Mouse (Mus musculus) MEL (cell line): ENCODE data around the gene 1700013F07Rik. TPM values are rescaled to one million over a fixed set of nuclear protein-coding genes. Genes with fewer than 3 reads are reported as not detected.
A peak's percentile ranks its signal among the peaks of the same experiment; 100 is the strongest.

Experiments
- DNase-seq: peaks from one replicate; pipeline ENCODE4 v3.0.0; 2011; ENCODE audit warnings: low read depth, low spot score
- H3K27ac ChIP-seq: 2 replicates; pipeline ENCODE4 v1.5.1; 2012; ENCODE audit warnings: low read depth, mild to moderate bottlenecking, control low read depth, low read length, moderate library complexity; ENCODE audit not compliant: control insufficient read depth
- H3K27me3 ChIP-seq, 2 experiments: fragments of 150-350 bp in 1 of 2; sonication (generic) in 1 of 2; 2 replicates each; pipeline ENCODE4 v1.6.1; 2012; ENCODE audit warnings: low read length in 2 of 2, mild to moderate bottlenecking in 2 of 2, improper control_type of control experiment in 1 of 2, moderate library complexity in 1 of 2; ENCODE audit not compliant: insufficient read depth in 2 of 2, control insufficient read depth in 1 of 2
- H3K36me3 ChIP-seq, 2 experiments: 2 replicates each; pipeline ENCODE4 v1.6.1; 2012 to 2014; ENCODE audit warnings: low read length in 2 of 2, improper control_type of control experiment in 1 of 2, inconsistent platforms in 1 of 2, mild to moderate bottlenecking in 1 of 2; ENCODE audit not compliant: insufficient read depth in 2 of 2, control insufficient read depth in 1 of 2
- H3K4me1 ChIP-seq, 2 experiments: fragments of 150-350 bp in 1 of 2; sonication (generic) in 1 of 2; 2 replicates each; pipeline ENCODE4 v1.6.1; 2012; ENCODE audit warnings: low read length in 2 of 2, improper control_type of control experiment in 1 of 2, mild to moderate bottlenecking in 1 of 2; ENCODE audit not compliant: insufficient read depth in 2 of 2, control insufficient read depth in 1 of 2
- H3K4me3 ChIP-seq, 2 experiments: fragments of 150-350 bp in 1 of 2; sonication (generic) in 1 of 2; 2 replicates each; pipeline ENCODE4 v1.5.1; 2012; ENCODE audit warnings: low read depth in 2 of 2, low read length in 2 of 2, mild to moderate bottlenecking in 2 of 2, moderate library complexity in 2 of 2, control low read depth in 1 of 2, improper control_type of control experiment in 1 of 2; ENCODE audit not compliant: control insufficient read depth in 1 of 2, insufficient read depth in 1 of 2
- H3K79me2 ChIP-seq: 2 replicates; pipeline ENCODE4 v1.6.1; 2012; ENCODE audit warnings: mild to moderate bottlenecking, low read length, moderate library complexity; ENCODE audit not compliant: control insufficient read depth, poor library complexity, insufficient read depth
- H3K9ac ChIP-seq: 2 replicates; pipeline ENCODE4 v1.6.1; 2012; ENCODE audit warnings: low read depth, mild to moderate bottlenecking, control low read depth, low read length, moderate library complexity; ENCODE audit not compliant: control insufficient read depth, poor library complexity, severe bottlenecking
- H3K9me3 ChIP-seq: fragments of 150-350 bp; sonication (generic); replicated peaks from 2 replicates; pipeline ENCODE4 v1.6.1; 2012; ENCODE audit warnings: mild to moderate bottlenecking, low read length, improper control_type of control experiment, moderate library complexity; ENCODE audit not compliant: insufficient read depth
- BHLHE40 ChIP-seq: IDR thresholded peaks from 2 replicates; pipeline ENCODE4 v1.6.1; 2012; ENCODE audit warnings: low read depth, mild to moderate bottlenecking, inconsistent platforms, low read length, improper control_type of control experiment, borderline replicate concordance
- CHD1 ChIP-seq: IDR thresholded peaks from 2 replicates; pipeline ENCODE4 v1.6.1; 2012; ENCODE audit warnings: low read depth, mild to moderate bottlenecking, inconsistent platforms, low read length, improper control_type of control experiment
- EP300 ChIP-seq, 2 experiments: IDR thresholded peaks; 2 replicates each; pipeline ENCODE4 v1.6.1; 2011; ENCODE audit warnings: improper control_type of control experiment in 2 of 2, low read length in 2 of 2, low read depth in 1 of 2, mild to moderate bottlenecking in 1 of 2
- GABPA ChIP-seq: IDR thresholded peaks from 2 replicates; pipeline ENCODE4 v1.6.1; 2012; ENCODE audit warnings: low read depth, mild to moderate bottlenecking, inconsistent platforms, low read length, improper control_type of control experiment, moderate library complexity
- GATA1 ChIP-seq: IDR thresholded peaks from 2 replicates; pipeline ENCODE4 v1.6.1; 2011; ENCODE audit warnings: low read depth, low read length, improper control_type of control experiment
- JUND ChIP-seq: IDR thresholded peaks from 2 replicates; pipeline ENCODE4 v1.6.1; 2011; ENCODE audit warnings: low read depth, mild to moderate bottlenecking, improper control_type of control experiment, low read length
- MAZ ChIP-seq: IDR thresholded peaks from 2 replicates; pipeline ENCODE4 v1.6.1; 2012; ENCODE audit warnings: low read depth, mild to moderate bottlenecking, inconsistent platforms, low read length, improper control_type of control experiment
- MXI1 ChIP-seq: IDR thresholded peaks from 2 replicates; pipeline ENCODE4 v1.6.1; 2011; ENCODE audit warnings: mild to moderate bottlenecking, low read depth, low read length, improper control_type of control experiment
- NRF1 ChIP-seq: IDR thresholded peaks from 2 replicates; pipeline ENCODE4 v1.6.1; 2014; ENCODE audit warnings: low read depth, mild to moderate bottlenecking, inconsistent platforms, low read length, improper control_type of control experiment, moderate library complexity; ENCODE audit not compliant: poor library complexity, insufficient read depth, severe bottlenecking
- TAL1 ChIP-seq: IDR thresholded peaks from 2 replicates; pipeline ENCODE4 v1.6.1; 2012; ENCODE audit warnings: mild to moderate bottlenecking, inconsistent platforms, low read length, moderate library complexity, mixed read lengths
- TBP ChIP-seq: IDR thresholded peaks from 2 replicates; pipeline ENCODE4 v1.8.0; 2011; ENCODE audit warnings: low read depth, low read length, improper control_type of control experiment
- UBTF ChIP-seq: IDR thresholded peaks from 2 replicates; pipeline ENCODE4 v1.6.1; 2012; ENCODE audit warnings: low read depth, mild to moderate bottlenecking, inconsistent platforms, low read length, improper control_type of control experiment, moderate library complexity, borderline replicate concordance; ENCODE audit not compliant: insufficient read depth
- USF2 ChIP-seq, 2 experiments: IDR thresholded peaks; 2 replicates each; pipeline ENCODE4 v1.6.1; 2011 to 2012; ENCODE audit warnings: improper control_type of control experiment in 2 of 2, low read length in 2 of 2, borderline replicate concordance in 1 of 2, inconsistent platforms in 1 of 2, low read depth in 1 of 2, mild to moderate bottlenecking in 1 of 2; ENCODE audit not compliant: insufficient read depth in 1 of 2
- ZC3H11A ChIP-seq: IDR thresholded peaks from 2 replicates; pipeline ENCODE4 v1.6.1; 2012; ENCODE audit warnings: low read depth, mild to moderate bottlenecking, inconsistent platforms, low read length, improper control_type of control experiment
- ZKSCAN1 ChIP-seq: IDR thresholded peaks from 2 replicates; pipeline ENCODE4 v1.6.1; 2012; ENCODE audit warnings: low read depth, mild to moderate bottlenecking, inconsistent platforms, low read length, improper control_type of control experiment, moderate library complexity
- ZMIZ1 ChIP-seq: IDR thresholded peaks from 2 replicates; pipeline ENCODE4 v1.6.1; 2012; ENCODE audit warnings: low read depth, mild to moderate bottlenecking, inconsistent platforms, low read length, improper control_type of control experiment, moderate library complexity
- ZNF384 ChIP-seq: IDR thresholded peaks from 2 replicates; pipeline ENCODE4 v1.6.1; 2012; ENCODE audit warnings: low read depth, mild to moderate bottlenecking, inconsistent platforms, low read length, improper control_type of control experiment
- polyA plus RNA-seq, 2 experiments: library from polyadenylated mRNA; stranded (reverse) in 1 of 2; unstranded in 1 of 2; fragments of >175 nt in 1 of 2; fragments of >200 nt in 1 of 2; gene quantifications; 2 replicates each; pipeline versions ENCODE4 v1.2.1 to v1.2.4; 2012; ENCODE audit warnings: low replicate concordance in 2 of 2, low read depth in 1 of 2; ENCODE audit not compliant: insufficient read length in 2 of 2, insufficient read depth in 1 of 2, missing spikeins in 1 of 2
- total RNA-seq: library from RNA; depleted of rRNA; stranded (reverse); fragments of 300-350 nt; gene quantifications from 2 replicates; pipeline ENCODE4 v1.2.3, GENCODE M21; 2012

Gene 1700013F07Rik
- total and polyA plus RNA-seq, 3 experiments, result 0.17 TPM; not detected in 2

- TF ChIP-seq JUND (no peak), ZNF384 (peak; percentile 65), EP300 (IDR thresholded peaks at IDR 0.05; ENCODE audit: low read depth in 1 of 2, low read length in 2 of 2) (0 out of 4 replicates have a peak, but pooled peaks of 1 of the 2 experiments have one; percentile 13), TAL1 (peak; percentile 11; the same call in 1 of the 2 replicates), GATA1 (0 out of 2 replicates have a peak, but pooled peaks have one; percentile 19)
- DNase-seq, result peak; percentile 30
- peaks cover 18 to 25% of the 10 kb centered on the region in 2 experiments for H3K27me3 ChIP-seq
- no peaks in the 10 kb centered on the region for H3K4me1 ChIP-seq
- no peak overlapping the region for H3K9ac ChIP-seq
- H3K27ac ChIP-seq, result no peak overlapping the region
- H3K4me3 ChIP-seq, result no peak overlapping the region
- no peaks in the 10 kb centered on the region for H3K9me3 ChIP-seq
- no peaks in the 10 kb centered on the region for H3K36me3 ChIP-seq
- no peaks in the 10 kb centered on the region for H3K79me2 ChIP-seq
Observed at GRCm38 (mm10) chr3:108508745-108509474, 25.0 kb upstream of the 1700013F07Rik start.

- Histone ChIP-seq H3K4me1 (no peaks in the 10 kb centered on the region), H3K27me3 (peaks cover 11 to 19% of the 10 kb centered on the region in 2 experiments), H3K27ac (no peak overlapping the region), H3K9me3 (no peaks in the 10 kb centered on the region), H3K79me2 (no peaks in the 10 kb centered on the region), H3K36me3 (no peaks in the 10 kb centered on the region), H3K9ac (no peak overlapping the region), H3K4me3 (no peak overlapping the region)
- no peak for TF ChIP-seq ZNF384
- TF ChIP-seq TAL1, result no peak
- no peak for TF ChIP-seq TBP
- no peak for TF ChIP-seq JUND
- no peak for TF ChIP-seq ZMIZ1
- TF ChIP-seq EP300 (IDR thresholded peaks at IDR 0.05; ENCODE audit: low read depth in 1 of 2, low read length in 2 of 2), result no peak
- no peak for TF ChIP-seq MXI1
- no peak for TF ChIP-seq ZC3H11A
- no peak for TF ChIP-seq MAZ
- TF ChIP-seq GABPA, result no peak
- no peak for TF ChIP-seq CHD1
- no peak for TF ChIP-seq BHLHE40
- no peak for TF ChIP-seq NRF1
- TF ChIP-seq USF2 (IDR thresholded peaks at IDR 0.05; ENCODE audit: borderline replicate concordance in 1 of 2, insufficient read depth in 1 of 2, low read depth in 1 of 2, low read length in 2 of 2), result no peak
- no peak for TF ChIP-seq UBTF
- no peak for TF ChIP-seq ZKSCAN1
- no peak for DNase-seq
Observed at GRCm38 (mm10) chr3:108510156-108510555, 23.8 kb upstream of the 1700013F07Rik start.
